Mouse (Mus musculus) ES-Bruce4 (cell line): ENCODE results near the gene Ndufa13.

ENCODE experiments used
- CTCF ChIP-seq: IDR thresholded peaks from one replicate; pipeline ENCODE4 v1.8.1; 2011; ENCODE audit warnings: low read depth, low read length
- EP300 ChIP-seq: IDR thresholded peaks from 2 replicates; pipeline ENCODE4 v1.6.1; 2011; ENCODE audit warnings: low read depth, low read length; ENCODE audit not compliant: insufficient read depth
- POLR2A ChIP-seq: IDR thresholded peaks from one replicate; pipeline ENCODE4 v1.8.1; 2011; ENCODE audit warnings: low read length; ENCODE audit not compliant: insufficient read depth

DNA sequence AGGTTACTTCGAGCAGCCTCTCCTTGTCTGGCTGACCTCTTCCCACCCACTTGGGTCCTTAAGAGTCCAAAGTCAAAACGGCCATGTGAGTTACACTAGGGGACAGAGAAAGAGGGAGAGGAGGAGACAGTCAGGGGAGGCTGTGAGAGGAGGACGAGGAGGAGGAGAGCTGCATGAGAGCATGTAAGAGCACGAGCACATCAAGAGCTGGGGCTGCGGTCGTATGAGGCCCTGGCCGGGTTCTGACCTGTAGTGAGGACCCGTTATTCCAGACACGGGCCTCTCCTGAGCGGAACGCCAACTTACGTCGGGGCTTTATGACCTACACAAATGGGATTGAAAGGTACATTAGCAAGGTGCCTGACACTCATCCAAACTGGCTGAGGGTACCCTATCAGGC lies 9.6 kb upstream of the Ndufa13 start:
- no peak for TF ChIP-seq EP300
- TF ChIP-seq CTCF, result no peak
- no peak for TF ChIP-seq POLR2A
